Mouse (Mus musculus) T-helper 17 cell (primary cell): ENCODE measurements around the gene Zfhx3.

Experiments
- in situ Hi-C, 2 experiments: fragments of 300-600 bp; cut with MboI, MseI; formaldehyde crosslinking; loops; 1 replicate in 1 of 2; 2 replicates in 1 of 2; pipeline ENCODE4 v1.15.1; 2025; ENCODE audit warnings: high pct_unique_total_duplicates in 2 of 2

The Zfhx3 gene

GRCm38 (mm10) chr8:108537686-108538551 lies 595.5 kb downstream of the Zfhx3 start:
- in situ Hi-C loops: no loop called here

DNA sequence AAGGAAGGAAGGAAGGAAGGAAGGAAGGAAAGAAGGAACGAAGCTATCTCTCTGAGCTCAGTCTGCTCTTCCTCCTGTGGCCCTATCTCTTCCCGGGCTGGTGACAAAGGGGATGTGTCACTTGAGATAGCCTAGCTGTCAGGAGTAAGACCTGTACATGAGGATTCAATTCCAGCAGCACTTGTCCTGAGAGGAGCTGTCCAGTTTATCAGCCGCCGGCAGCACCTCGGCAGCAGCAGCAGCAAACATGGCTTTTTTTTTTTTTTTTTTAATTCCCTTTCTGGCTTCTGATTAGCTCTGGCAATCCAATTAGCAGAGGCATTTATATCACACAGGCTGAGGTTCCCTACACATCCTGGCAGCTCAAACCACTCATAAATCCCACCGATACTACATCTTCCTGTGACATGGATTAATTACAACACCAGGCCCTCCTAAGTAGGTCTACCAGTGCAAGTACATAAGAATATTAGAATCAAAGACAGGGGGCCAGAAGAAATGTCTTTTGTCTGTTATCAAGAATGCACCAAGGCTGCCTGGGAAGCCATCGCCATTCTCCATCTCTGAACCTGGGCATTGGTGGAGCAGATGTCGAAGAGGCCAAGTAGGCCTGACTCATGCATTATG lies 596.6 kb downstream of the Zfhx3 start:
- in situ Hi-C loops: no loop called here

GRCm38 (mm10) chr8:108552518-108552917 lies 610.1 kb downstream of the Zfhx3 start:
- in situ Hi-C loops: no loop called here

GRCm38 (mm10) chr8:108553808-108554577 lies 611.5 kb downstream of the Zfhx3 start:
- in situ Hi-C loops: no loop called here

GRCm38 (mm10) chr8:108554578-108555245 lies 612.3 kb downstream of the Zfhx3 start:
- in situ Hi-C loops: no loop called here

DNA sequence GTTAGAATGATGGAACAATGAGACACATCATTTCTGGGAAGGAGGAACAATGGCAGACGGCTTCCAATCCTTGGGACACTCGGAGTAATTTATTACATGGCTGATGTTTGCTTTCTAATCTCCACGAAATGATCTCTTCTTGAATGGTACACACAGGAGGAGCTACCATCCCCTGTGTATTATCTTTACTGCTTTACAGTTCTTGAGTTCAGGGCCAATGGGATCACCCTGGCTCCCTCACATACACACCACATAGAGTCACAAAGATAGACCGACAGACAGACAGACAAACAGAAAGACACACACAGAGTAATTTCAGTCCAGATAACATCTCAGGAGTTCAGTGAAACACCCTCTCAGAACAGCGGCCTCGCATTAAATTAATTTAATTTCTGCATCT lies 621.0 kb downstream of the Zfhx3 start:
- in situ Hi-C loops: no loop called here

- in situ Hi-C loops: no loop called here
These were observed 621.6 kb downstream of the Zfhx3 start for GRCm38 (mm10) chr8:108563934-108564564.

GRCm38 (mm10) chr8:108566035-108566434 lies 623.6 kb downstream of the Zfhx3 start:
- in situ Hi-C loops: no loop called here

DNA sequence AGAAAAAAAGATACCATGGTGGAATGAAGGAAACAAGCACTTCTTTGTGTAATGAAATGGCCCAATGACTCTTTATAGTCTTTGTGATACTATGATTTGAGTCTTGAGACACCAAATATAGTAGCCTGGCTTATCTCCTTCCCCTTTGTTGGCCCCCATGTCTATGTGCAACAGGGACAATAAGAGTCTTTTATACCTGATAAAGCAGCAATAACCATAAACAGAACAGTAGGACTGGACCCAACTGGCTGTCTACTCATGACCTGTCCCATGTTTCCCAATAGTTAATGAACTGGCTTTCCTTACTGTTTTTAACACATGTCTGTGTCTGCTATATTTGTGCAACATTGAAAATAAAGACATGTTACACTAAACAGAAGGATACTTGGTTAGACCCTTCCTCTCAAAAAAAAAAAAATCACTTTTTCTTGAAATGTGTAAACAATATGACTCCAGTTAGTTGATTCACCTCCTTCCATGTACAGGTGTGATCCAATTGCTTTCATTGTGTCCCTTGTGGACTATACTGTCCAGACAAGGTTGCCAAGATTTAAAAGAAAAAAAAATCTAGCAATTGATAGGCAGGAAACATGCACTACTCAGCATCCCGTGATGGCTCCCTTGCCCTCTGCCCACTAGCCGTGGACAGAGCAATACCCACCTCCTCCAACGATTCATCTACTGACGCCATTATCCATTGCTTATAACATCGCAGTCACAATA lies 631.0 kb downstream of the Zfhx3 start:
- in situ Hi-C loops: no loop called here

DNA sequence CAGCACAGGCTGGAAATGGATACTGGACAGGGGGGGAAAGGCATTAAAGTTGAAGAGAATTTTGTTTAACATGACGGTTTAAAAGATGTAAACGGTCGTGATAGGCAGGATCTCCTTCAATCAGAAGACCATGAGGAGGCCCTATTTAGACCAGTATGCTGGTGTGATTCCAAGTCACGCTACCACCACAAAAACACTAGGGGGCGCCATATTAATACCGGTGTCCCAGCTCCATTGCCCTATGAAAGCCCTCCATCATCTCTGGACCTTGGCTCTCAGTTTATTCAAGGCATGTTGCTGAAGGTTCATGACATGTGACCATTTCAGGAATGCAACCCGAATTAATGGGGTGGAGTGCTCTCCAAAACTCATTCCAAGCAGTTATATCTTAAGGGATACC lies 631.7 kb downstream of the Zfhx3 start:
- in situ Hi-C loops: no loop called here

- in situ Hi-C loops: loop anchor here in 1 of 2 experiments (25.0 kb wide), 1 partner anchor 1290 kb away; the partner anchor contains the start of gene Nfat5
These were observed 635.1 kb downstream of the Zfhx3 start for GRCm38 (mm10) chr8:108577571-108577970.

GRCm38 (mm10) chr8:108578388-108578787 lies 635.9 kb downstream of the Zfhx3 start:
- in situ Hi-C loops: loop anchor here in 1 of 2 experiments (25.0 kb wide), 1 partner anchor 1291 kb away; the partner anchor contains the start of gene Nfat5

- in situ Hi-C loops: loop anchor here in 1 of 2 experiments (25.0 kb wide), 1 partner anchor 1293 kb away; the partner anchor contains the start of gene Nfat5
These were observed 637.4 kb downstream of the Zfhx3 start for GRCm38 (mm10) chr8:108579808-108580207.

GRCm38 (mm10) chr8:108580364-108580763 lies 637.9 kb downstream of the Zfhx3 start:
- in situ Hi-C loops: loop anchor here in 1 of 2 experiments (25.0 kb wide), 1 partner anchor 1293 kb away; the partner anchor contains the start of gene Nfat5

DNA sequence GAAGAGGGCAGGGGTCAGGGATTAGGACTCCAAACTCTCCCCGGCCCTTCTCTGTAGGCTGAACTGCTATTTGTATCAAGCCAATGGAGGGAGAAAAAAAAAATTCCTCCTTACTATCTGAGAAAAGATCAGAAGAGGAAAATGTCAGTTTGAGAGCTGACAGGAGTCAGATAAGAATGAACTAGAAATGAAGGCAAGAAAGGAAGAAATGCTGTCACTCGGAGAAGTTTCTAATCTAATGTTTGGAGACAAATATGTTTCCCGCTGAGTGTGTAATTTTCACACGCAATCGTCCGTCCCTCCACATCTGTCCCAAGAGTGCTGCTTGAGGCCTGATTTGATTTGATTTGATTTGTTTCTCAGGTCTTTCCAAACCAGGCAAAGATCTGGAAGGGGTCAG lies 639.1 kb downstream of the Zfhx3 start:
- in situ Hi-C loops: loop anchor here in 1 of 2 experiments (25.0 kb wide), 1 partner anchor 1294 kb away; the partner anchor contains the start of gene Nfat5

DNA sequence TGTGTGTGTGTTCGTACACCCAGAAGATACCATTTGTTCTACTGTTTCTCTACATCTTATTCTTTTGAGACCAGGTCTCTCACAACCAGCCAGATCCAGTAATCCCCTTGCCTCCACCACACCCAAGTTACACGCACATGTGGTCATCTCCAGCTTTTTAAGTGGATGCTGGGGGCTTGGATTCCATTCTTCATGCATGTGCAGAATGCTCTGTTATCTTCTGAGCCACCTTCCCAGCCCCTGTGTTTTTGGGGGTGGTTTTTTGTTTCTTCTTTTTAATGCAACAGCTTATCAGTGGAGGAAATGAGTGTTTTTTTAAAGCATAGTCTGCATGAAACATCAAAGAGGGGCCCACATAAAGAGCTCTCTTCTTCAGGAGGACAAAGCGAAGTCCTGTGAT lies 639.8 kb downstream of the Zfhx3 start:
- in situ Hi-C loops: loop anchor here in 1 of 2 experiments (25.0 kb wide), 1 partner anchor 1295 kb away; the partner anchor contains the start of gene Nfat5

- in situ Hi-C loops: loop anchor here in 1 of 2 experiments (25.0 kb wide), 1 partner anchor 1296 kb away; the partner anchor contains the start of gene Nfat5
These were observed 640.8 kb downstream of the Zfhx3 start for GRCm38 (mm10) chr8:108583261-108583660.

DNA sequence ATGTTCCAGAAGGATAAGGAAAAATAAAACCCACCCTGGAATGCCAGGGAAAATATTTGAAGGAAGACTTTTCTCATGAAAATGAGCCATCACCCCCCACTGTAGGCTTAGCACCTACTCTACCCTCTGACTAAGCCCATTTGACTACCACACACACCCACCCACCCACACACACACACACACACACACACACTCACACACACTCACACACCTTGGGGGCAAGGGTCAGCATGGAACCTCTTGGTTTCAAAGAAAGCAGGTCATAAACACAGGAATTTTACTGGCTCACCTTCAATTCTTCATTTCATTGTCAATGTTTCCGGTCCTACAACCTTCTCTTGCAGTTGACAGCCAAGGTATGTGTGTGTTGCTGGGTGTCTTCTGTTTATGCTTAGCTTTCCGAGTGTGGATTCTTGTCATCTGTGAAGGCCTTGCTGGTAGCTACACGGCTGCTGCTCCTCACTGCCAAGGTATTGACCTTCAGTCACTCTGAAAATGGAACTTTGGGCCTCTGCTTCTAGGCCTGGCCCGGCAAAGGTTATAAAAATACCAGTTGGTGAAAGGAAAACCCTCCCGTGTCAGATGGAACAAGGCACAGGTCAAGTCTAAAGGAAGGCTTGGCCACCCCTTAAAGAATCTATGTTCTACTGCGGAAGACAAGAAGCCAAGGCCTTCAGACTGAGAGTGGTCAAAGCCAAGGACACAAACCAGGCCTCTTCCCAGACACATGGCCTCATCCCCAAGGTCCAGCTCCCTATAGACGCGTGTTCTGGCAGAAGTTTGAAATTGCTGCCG lies 641.6 kb downstream of the Zfhx3 start:
- in situ Hi-C loops: loop anchor here in 1 of 2 experiments (25.0 kb wide), 1 partner anchor 1297 kb away; the partner anchor contains the start of gene Nfat5

- in situ Hi-C loops: loop anchor here in 1 of 2 experiments (25.0 kb wide), 1 partner anchor 1297 kb away; the partner anchor contains the start of gene Nfat5
These were observed 642.2 kb downstream of the Zfhx3 start for GRCm38 (mm10) chr8:108584662-108584978.
